Mouse (Mus musculus) bone marrow macrophage, adult 2 months (primary cell): ENCODE results near the gene Hipk4.

ENCODE experiments used
- CTCF ChIP-seq: IDR thresholded peaks from 2 replicates; pipeline ENCODE4 v1.5.1; 2012; ENCODE audit warnings: low read depth, mild to moderate bottlenecking, low read length, moderate library complexity
- POLR2A ChIP-seq: IDR thresholded peaks from 2 replicates; pipeline ENCODE4 v1.6.1; 2012; ENCODE audit warnings: mild to moderate bottlenecking, low read depth, low read length, borderline replicate concordance

DNA sequence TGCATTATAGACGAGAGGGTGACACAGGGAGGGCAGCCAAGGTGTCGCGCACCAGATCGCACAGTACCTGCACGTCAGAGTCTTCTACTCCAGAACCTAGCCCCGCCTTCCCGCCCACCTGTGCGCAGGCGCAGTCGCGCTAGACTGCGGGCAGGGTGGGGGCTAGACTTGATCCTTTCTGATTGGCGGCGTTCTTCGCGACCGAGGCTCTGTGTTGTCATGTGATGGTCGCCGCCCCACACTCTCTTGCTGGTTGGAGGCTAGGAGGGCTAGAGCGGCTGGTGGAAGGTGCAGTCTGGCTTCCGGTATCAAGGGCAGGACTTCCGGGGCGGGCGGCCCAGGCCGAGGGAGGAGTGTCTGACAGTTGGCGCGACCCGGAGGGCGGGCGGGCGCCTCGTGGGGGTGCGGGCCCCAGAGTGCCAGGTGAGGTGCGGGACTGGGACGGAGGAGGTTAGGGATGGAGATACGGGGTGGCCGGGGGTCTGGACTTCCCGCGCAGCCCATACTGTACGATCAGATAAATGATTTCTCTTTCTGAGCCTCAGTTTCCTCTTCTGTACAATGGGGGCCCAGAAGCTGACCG lies 30.0 kb downstream of the Hipk4 start, which contains the start of the genes Pld3 and 2310022A10Rik:
- TF ChIP-seq CTCF (no peak), POLR2A (peak; percentile 68; the same call in 1 of the 2 replicates)
